Mouse (Mus musculus) retina, postnatal 7 days (tissue): ENCODE measurements around the gene Tmem60.

Experiments
- DNase-seq: peaks from one replicate; pipeline ENCODE4 v3.0.0-alpha.2; 2012; ENCODE audit warnings: low read depth, low spot score

The Tmem60 gene

GRCm38 (mm10) chr5:20906191-20906590 lies 24.2 kb downstream of the Tmem60 start:
- DNase-seq: no peak

- no peak for DNase-seq
Observed at GRCm38 (mm10) chr5:20911741-20912140, 29.8 kb downstream of the Tmem60 start.

- peak; percentile 54 for DNase-seq
Observed at GRCm38 (mm10) chr5:20913372-20914275, 31.6 kb downstream of the Tmem60 start.

GRCm38 (mm10) chr5:20918967-20919366 lies 37.0 kb downstream of the Tmem60 start:
- DNase-seq: no peak

- no peak for DNase-seq
Observed at GRCm38 (mm10) chr5:20919566-20919965, 37.6 kb downstream of the Tmem60 start.

- no peak for DNase-seq
Observed at GRCm38 (mm10) chr5:20924608-20925007, 42.6 kb downstream of the Tmem60 start.

GRCm38 (mm10) chr5:20925451-20925850 lies 43.5 kb downstream of the Tmem60 start:
- DNase-seq: no peak

GRCm38 (mm10) chr5:20929669-20930151 lies 47.7 kb downstream of the Tmem60 start:
- no peak for DNase-seq

- DNase-seq: no peak
Observed at GRCm38 (mm10) chr5:20930430-20930829, 48.4 kb downstream of the Tmem60 start.

- no peak for DNase-seq
Observed at GRCm38 (mm10) chr5:20931300-20931699, 49.3 kb downstream of the Tmem60 start.

- DNase-seq: no peak
Observed at GRCm38 (mm10) chr5:20932585-20932984, 50.6 kb downstream of the Tmem60 start.

GRCm38 (mm10) chr5:20935934-20936333 lies 53.9 kb downstream of the Tmem60 start:
- no peak for DNase-seq
